Mouse (Mus musculus) C2C12 (cell line): ENCODE results near the gene Bpifb5.

ENCODE experiments used
- CEBPB ChIP-seq: IDR thresholded peaks from one replicate; pipeline ENCODE4 v1.6.1; 2011; ENCODE audit warnings: low read depth, mild to moderate bottlenecking, control low read depth, moderate library complexity
- CTCF ChIP-seq: IDR thresholded peaks from one replicate; pipeline ENCODE4 v1.5.1; 2011; ENCODE audit not compliant: control insufficient read depth, insufficient read depth, insufficient read length
- MAX ChIP-seq: IDR thresholded peaks from one replicate; pipeline ENCODE4 v1.6.1; 2011; ENCODE audit warnings: mild to moderate bottlenecking, control low read depth
- MYOD1 ChIP-seq: IDR thresholded peaks from one replicate; pipeline ENCODE4 v1.6.1; 2011; ENCODE audit warnings: low read depth; ENCODE audit not compliant: control insufficient read depth, insufficient read length
- MYOG ChIP-seq: IDR thresholded peaks from one replicate; pipeline ENCODE4 v1.6.1; 2011; ENCODE audit not compliant: control insufficient read depth, insufficient read length; ENCODE audit errors: extremely low read depth
- USF1 ChIP-seq: IDR thresholded peaks from one replicate; pipeline ENCODE4 v1.6.1; 2011; ENCODE audit warnings: low read depth, mild to moderate bottlenecking, control low read depth, moderate library complexity

- no peak for TF ChIP-seq CTCF
- no peak for TF ChIP-seq CEBPB
- no peak for TF ChIP-seq MYOG
- no peak for TF ChIP-seq MYOD1
- TF ChIP-seq MAX, result no peak
- TF ChIP-seq USF1, result no peak
These were observed 3.6 kb upstream of the Bpifb5 start for GRCm38 (mm10) chr2:154219950-154220349.
